Mouse (Mus musculus): Measurements from ENCODE around the gene Fgl2. TPM values are rescaled to one million over a fixed set of nuclear protein-coding genes. Genes with fewer than 3 reads are reported as not detected.
A peak's percentile ranks its signal among the peaks of the same experiment; 100 is the strongest.

The Fgl2 gene
- polyA plus RNA-seq, 1 experiment = 1.9 TPM

DNA sequence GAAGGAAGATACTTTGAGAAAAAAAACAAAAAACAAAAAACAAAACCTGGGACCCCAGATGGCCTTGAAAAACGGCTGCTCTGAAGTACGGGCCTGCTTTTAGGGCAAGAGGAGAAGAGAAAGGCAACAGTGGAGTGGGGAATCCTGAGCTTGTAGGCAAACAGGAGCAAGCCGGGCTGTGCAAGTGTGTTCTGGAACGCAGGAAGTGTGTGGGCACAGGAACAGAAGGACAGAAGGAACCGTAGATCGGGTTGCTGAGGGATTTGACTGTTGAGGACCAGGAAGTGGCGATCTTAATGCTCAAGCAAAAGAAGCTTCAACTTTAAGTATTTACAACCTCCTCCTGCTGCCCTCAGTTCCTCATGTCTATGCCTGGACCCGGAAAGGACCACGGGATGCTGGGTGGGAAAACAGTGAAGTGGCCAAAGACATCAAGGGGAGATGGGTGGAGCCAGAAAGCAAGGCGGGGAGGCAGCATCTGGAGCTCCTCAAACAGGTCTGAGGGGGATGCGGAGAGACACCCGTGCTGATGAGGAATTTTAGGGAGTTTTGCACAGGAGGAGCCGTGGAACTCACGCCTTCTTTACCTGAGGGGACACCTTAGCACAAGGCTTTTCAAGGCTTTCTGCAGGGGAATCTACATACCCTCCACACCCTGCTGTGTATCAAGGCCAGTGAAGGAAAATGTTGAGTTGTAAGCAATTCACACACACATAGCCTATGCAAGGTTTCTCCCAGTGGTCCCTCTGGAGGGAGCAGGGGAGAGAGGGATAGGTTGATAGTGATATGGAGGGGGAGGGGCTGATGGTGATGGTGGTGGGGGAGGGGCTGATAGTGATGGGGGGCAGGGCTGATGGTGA is 11.2 kb downstream of the Fgl2 start:
- DNase-seq (ENCODE audit: extremely low spot score in 1 of 2, low spot score in 1 of 2) = peak in 1 of 2 experiments; percentile 8

DNA sequence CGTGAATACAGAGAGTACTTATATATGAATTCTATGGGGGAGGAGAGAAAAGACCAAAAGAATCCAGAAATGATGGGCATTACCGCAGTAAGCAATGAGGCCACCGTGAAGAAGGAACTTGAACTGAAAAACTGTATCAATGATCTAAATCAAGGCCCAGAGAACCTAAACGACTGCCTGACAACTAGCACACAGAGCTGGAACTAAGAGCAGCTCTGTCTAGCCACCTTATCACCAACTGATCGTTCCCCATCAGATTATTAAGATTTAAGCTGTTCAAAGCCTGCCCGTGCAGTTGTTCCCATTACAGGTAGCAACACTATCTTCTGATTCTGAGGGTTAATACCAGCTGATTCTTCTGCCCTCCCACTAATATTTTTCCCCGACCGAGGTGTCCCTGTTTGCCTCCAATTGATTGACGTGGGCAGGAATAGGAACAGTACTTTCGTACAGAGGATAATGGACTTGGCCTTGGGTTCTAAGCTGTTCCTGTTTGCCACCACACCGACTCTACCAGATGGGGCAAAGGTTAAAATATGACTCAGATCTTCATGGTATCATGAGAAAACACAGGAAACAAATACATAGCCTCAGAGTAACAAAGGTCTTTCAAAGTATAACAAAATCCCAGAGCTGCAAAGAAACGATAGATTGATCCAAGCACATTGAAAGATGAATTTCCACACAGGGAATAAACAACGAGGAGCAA is 12.0 kb downstream of the Fgl2 start:
- DNase-seq (ENCODE audit: extremely low spot score in 1 of 2, low spot score in 1 of 2) = no peak

DNA sequence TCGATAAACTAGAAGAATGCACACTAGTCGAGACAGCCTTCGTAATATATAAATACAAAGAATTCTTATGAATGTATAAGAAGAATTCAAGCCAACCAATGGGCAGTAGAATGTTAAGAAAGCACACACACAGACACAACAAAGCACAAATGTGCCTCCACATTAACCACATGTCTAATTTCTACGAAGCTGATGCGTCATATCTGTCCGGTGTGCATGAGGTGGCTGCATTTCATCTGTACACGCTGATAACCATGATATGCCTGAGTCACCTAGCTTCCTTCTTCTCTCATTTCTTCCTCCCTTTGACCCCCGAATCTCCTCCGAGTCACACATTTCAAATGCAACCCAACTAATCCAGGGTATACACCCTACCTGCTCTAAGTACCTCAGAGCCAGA is 12.5 kb downstream of the Fgl2 start:
- no peak for DNase-seq (ENCODE audit: extremely low spot score in 1 of 2, low spot score in 1 of 2)

DNA sequence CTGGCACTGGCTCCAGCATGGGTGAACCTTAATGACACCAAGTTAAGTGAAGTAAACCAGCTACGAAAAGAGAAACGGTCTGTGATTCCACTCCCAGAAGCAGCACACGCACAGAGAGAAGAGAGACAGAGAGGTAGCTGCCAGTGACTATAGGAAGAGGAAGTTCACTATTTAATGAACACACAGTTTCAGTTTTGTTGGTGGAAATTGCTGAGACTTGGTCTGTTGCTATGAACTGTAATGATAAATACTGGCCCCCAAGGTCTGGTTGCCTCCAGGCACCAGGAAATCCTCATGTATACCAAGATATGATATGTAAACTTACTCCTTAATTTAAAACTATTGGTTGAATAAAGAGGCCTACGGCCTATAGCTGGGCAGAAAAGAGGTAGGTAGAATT is 14.0 kb downstream of the Fgl2 start:
- DNase-seq (ENCODE audit: extremely low spot score in 1 of 2, low spot score in 1 of 2) = no peak

DNA sequence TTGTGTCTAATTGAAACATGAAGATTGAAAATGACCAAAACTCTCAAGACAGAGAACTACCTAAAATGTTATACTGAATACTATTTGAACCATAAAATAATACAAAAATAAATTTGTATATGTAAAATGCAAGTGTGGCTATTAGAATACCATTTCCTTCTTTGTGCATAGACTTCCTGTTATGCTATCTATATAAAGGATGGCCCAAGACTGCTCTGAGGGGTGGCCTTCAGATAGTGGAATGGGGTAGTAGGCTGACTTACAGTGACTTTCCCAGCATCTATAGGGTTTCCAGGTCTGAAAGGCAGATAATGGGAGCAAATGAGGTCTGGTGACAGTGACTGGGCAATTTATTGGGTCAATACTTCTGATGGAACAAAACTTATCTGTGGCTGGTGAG is 14.9 kb downstream of the Fgl2 start:
- DNase-seq (ENCODE audit: extremely low spot score in 1 of 2, low spot score in 1 of 2) = no peak

DNA sequence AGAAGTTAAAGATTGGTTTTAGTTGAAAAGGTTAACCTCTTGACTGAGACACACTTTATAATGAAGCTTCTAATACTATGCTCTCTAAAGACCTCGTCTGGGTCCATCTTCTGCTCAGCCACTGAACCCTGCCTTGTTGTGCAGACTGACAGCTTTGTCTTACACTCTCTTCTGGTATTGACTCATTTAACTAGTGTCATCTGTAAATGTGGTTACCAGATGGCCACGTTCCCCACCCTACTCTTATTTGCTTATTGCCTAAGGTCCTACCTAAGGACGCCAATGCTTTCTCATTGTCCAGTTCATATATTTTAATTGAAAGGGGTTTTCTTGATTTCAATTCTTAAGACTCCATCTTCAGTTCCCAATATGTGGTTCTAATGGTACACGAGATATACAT is 16.4 kb downstream of the Fgl2 start:
- no peak for DNase-seq (ENCODE audit: extremely low spot score in 1 of 2, low spot score in 1 of 2)

DNA sequence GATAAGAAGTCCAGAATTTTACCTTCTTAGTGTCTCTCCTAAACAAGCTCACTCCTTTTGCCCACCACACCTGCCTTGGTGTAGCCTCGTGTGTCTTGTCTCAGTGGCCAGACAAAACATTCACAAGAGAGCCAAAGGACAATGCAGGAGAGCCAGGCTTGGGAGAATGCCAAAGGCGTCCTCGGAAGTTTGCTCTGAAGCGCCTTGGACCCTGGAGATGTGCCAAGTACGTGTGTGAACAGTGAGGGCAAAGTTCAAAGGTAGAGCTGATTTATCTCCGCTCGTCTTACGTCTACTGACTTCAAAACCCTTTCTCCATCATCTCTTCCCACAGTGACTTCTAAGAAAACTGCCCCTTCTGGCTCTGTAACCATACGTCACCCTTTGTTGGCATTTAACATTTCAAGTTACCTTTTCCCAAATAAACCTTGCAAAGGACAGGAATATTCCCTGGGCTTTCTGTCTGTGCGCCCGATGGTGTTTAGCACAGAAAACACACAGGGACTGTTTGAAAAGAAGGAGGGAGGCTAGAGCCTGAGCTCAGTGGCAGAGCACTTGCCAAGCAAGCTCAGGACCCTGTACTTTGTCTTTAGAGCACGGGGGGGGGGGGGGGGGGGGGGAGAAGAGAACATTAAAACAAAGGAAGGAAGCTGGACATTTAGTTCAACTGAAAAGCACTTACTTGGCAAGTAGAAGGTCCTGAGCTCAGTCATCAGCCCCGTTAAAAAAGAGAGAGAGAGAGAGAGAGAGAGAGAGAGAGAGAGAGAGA is 19.4 kb downstream of the Fgl2 start:
- no peak for DNase-seq (ENCODE audit: extremely low spot score in 1 of 2, low spot score in 1 of 2)

DNA sequence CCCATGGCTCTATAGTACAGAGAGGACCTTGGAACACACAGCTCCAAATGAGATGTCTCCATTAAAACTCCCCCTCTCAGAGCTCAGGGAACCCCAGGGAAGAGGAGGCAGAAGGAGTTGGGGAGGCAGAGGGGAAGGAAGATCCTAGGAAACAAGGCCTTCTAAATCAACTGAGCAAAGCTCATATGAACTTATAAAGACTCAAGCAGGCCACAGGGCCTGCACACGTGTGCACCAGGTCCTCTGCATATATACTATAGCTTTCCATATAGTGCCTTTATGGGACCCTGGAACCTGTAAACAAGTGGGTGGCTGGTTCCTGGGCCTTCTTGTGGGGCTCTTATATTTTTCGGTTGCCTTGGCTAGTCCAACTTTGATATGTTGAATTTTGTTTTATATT is 22.1 kb downstream of the Fgl2 start:
- no peak for DNase-seq (ENCODE audit: extremely low spot score in 1 of 2, low spot score in 1 of 2)

DNA sequence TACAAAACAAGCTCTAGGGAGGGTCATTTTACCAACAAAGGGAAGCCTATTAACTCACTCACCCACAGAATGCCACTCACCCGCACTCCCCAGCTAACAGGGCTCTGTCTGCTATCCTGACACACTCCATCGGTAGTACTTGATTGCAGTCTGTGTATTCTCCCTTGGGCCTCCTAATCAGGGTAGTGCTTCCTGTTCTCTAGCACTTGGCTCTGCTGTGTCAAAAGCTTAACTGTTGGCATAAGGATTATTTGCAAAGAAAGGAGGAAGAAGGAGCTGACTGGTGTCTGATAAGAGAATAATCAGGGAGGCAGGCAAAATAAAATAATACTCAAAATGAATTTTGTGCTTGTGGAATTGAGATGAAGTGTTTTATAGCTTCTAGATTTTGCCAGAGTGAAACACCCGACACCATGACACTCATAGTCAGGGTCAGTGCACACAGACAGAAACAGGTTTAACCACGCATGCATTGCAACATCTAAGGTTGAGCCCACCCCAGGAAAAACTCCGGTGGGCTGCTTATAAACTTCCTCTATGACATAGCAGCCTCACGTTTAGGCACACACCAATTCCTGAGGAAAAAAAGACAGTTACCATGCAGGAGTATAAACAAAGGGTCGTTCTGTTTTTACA is 22.9 kb downstream of the Fgl2 start:
- no peak for DNase-seq (ENCODE audit: extremely low spot score in 1 of 2, low spot score in 1 of 2)

DNA sequence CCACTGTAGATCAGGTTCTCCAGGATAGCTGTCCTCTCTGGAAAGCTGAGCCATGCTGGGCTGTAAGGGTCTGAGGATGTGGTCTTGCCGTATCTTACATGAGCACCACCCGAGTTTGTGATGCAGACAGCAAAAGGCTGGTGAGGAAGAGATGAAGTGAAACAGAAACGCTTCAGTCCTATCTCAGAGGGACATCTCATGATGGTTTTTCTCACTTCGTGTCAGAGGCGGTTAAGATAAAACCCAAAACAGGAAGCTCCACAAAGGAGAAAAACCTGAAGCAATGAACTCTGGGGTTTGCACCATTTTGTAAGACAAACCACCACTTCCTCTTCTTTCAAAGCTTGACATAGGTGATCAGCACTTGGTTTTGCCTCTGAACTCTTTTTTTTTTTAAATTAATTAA is 38.8 kb downstream of the Fgl2 start:
- DNase-seq (ENCODE audit: extremely low spot score in 1 of 2, low spot score in 1 of 2) = no peak

DNA sequence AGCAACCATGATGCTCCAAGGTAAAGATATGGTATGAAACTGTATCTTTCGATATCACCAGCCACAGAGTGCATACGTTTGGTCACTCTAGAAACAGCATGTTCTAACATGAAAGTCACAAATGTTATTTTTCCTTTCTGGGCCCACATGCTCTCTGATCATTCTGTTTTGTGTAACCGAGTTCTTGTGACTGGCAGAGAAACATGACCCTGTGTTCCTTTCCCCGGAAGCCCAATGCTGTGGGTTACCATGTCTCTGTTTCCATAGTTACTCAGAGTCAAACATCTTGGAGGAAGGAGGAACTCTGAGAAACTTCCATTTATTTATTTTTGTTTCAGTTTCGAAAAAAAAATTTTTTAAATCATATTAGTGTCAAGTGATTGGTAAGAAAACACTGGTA is 39.6 kb downstream of the Fgl2 start:
- no peak for DNase-seq (ENCODE audit: extremely low spot score in 1 of 2, low spot score in 1 of 2)

DNA sequence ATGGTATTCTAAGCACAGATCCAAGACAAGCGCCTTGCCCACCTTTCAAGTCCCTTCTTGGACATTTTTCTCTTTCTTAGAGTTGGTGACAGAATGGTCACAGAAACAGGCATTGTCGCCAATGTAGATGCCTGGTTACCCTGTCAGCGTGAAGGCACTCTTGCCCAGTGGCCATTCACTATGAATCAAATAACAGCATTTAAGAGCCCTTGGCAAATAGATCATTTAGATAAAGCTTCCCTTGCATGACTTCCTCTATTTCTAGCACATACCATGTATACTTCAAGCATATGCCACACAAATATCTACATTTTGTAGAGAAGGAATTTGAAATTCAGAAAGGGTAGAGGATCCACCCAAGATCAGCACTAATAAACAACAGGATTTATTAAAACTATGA is 40.9 kb downstream of the Fgl2 start:
- no peak for DNase-seq (ENCODE audit: extremely low spot score in 1 of 2, low spot score in 1 of 2)

DNA sequence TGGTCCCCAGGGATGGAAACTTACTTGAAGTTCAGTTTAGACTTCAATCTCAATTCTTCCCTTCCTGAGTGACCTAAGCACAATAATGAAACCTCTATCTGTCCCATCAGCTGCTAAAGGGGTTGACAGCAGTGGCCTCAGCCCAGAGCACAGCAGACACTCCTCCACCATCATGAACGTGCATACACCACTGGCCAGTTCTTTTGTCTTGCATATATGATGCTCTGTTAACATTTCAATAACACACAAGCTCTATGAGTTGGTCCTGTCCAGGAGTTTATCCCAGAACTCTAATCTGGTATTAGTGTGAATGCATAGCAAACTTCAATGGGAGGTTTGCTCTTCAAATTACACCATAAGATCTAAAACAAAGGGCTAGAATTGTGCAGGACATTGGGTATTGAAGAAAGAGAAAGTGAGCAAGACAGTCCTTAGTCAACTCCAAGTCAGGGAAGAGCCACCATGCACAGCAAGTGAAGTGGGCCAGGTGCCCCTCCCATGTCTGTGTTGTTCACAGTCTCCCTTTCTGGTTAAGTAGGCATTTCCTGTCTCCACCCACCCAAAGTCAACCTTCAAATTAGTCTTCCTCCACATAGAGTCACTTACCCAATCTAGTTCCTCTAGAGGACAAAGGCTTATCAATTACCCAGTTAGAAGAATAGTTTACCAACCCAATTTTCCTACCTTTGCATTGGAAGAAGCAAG is 41.8 kb downstream of the Fgl2 start:
- no peak for DNase-seq (ENCODE audit: extremely low spot score in 1 of 2, low spot score in 1 of 2)

DNA sequence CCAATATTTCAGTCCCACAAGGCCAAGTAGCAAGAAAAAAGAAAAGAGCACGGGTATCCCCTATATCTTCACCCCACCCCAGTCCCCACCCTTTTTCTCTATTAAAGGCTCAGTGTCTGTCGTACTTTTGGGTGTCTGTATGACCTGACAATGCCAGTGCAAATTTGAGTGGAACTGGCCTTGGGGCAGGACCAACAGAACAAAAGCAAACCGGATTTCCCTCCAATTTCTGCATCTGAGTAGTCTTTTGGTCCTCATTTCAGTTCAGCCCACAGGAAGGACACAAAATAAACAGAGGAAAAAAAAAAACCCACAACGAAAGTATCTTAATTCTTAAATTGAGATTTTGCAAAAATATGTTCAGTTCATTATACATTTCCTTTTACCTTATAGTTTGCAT is 46.2 kb downstream of the Fgl2 start:
- no peak for DNase-seq (ENCODE audit: extremely low spot score in 1 of 2, low spot score in 1 of 2)

DNA sequence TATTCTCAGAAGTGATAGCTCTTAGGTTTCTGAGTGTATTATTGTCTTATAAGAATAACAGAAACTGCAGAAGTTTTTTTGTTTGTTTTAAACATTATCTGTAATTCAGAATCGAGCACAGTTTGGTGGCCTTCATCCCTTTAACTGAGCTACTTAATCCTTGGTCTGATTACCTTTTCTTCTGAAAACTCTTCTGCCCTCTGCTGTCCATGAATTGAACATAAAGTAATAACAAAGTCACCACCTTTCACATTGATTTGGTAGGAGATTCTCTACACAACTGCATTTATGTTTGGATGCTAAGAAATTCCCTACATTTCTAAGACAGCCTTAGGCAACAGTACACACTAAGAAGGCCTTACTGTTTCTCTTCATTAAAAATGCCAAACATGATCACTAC is 48.2 kb downstream of the Fgl2 start:
- peak in 1 of 2 experiments; percentile 63 for DNase-seq (ENCODE audit: extremely low spot score in 1 of 2, low spot score in 1 of 2)

DNA sequence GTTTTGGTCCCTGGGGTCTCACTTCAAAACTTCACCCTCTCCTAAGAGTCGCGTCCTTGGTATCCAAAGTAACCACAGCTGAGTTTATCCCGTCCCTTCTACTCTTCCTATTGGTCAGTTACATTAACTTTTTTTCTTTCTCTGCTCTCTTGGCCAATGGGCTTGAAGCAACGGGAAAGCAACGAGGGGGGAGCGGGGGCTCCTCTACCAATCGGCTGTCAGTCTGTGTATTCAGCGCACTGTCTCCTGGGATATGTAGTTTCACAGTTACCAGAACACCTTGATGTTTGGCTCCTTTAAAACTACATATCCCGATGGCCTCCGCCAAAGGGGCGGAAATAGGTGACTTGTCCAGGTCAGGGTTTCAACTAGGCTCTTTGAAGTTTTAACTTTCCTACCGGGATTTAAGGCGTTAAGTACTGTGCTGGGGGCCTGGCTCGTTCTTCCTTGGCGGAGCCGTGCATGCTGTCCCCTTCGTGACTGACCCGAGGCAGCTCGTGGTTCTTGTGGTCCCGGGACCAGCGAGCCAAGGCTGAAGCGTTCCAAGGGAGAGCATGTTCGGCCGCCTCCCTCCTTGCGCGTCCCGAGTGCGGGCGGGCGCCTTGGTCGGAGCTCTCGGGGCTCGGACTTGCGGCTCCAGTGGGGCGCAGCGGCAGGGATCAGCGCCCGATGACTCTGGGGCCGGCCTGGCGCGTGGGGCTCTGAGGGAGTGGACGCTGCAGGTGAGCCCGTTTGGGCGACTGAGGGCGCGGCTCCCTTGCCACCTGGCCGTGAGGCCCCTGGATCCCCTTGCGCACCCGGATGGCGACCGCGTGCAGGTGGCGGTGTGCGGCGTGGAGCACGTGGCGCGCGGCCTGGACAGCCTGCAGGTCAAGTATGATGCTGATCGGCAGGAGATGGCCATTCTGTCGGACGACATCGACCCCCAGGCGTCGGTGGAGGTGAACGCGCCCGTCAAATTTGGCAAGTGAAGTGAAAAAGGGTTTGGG is 52.5 kb downstream of the Fgl2 start, which contains the start of the genes Ccdc146 and Fam185a:
TSS of gene Ccdc146 (minus strand) at position 64 of the 989 bp plus-strand sequence.
TSS of gene Fam185a (plus strand) at position 345 of the 989 bp plus-strand sequence.
- peak; percentile 97 to 98 for DNase-seq (ENCODE audit: extremely low spot score in 1 of 2, low spot score in 1 of 2)

DNA sequence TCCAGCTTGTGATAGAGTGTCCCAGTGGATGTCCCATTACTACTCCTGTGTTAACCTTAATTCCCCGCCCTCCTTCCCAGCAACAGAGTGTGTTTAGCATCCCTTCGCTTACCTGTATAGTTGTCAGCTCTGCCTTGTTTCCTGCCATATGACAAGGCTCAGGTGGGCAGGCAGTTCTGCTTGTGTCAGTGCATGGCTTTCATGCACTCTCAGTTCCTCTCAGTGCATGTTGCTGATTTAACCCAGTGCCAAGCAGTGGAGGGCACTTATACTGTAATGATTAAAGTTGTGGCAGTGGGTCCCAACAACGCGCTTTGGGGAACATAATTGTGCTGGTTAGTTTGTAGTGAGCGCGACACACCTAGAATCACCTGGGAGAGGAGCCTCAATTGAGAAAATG is 54.2 kb downstream of the Fgl2 start:
- DNase-seq (ENCODE audit: extremely low spot score in 1 of 2, low spot score in 1 of 2) = no peak
